Mouse (Mus musculus): Measurements from ENCODE around the gene Slc17a4.

Slc17a4 gene

DNA sequence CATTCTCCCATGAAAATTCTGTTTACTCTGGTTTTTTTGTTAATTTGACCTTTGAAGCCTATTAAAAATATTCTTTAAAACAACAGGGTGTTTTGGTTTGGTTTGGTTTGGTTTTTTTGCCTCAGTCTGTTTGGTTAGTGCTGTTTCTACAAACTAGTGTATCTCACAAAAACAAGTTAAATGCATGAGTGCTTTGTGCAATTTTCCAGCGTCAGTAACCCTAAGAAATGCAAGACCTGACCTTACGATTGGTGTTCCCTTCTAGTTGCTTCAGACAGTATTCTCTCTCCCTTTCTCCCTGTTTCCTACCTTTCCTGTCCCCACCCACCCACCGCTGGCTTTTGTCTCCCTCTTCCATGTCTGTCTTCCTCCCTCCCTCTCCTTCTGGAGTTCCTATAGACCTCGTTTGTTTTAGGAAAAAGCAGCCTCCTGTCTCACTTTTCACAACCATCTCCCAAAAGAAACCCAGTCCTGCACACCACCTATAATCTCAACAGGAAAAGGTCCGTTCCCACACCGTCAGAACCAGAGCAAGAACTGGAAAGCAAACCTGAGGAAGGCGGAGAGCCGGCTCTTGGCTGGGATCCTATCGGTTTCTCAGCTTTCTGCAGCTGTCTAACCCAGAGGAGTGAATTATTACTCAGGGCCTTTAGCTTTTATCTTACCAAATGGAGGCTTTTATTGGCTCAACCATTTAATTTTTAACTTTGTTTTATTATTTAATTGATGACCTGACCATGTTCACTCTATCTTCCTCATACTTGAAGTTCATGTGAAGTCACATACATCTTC is at the start of gene Slc17a4:
Gene Slc17a4, minus strand, starts transcription at position 634 of the 792 bp plus-strand sequence.
- DNase-seq (ENCODE audit: low read depth in 2 of 2, low spot score in 2 of 2) = no peak

DNA sequence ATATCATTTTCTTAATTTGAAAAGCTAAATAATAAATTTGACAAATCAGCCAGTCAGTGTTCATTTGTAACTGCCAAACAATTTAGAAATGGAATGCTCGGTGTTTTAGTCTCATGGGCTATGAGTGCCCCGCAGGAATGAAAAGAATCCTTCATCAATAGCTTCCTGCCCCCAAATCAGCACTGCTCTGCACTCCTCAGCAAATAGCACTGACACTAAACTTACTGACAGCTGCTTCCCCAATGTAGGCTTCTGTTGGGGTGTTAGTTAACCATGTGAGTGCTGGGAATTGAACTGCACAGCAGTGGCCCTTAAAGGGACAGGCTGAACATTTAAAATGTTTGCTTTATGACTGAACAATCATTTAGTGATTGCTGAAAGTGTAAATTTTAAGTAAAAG is 45.0 kb upstream of the Slc17a4 start:
- no peak for DNase-seq (ENCODE audit: low read depth in 2 of 2, low spot score in 2 of 2)

DNA sequence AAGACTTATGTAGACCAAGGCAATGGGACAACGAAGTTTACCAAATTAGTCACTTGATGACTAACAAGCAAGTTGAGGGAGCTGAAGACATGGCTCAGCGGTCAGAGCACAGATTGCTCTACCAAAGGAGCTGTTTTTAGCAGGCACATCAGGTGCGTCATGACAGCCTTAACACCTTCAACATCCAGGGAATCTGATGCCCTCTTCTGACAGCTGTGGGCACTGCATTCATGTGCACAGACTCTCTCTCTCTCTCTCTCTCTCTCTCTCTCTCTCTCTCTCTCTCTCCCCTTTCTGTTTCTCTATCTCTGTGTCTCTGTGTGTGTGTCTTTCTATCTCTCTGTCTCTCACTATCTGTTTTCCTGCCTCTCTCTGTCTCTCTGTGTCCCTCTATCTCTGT is 36.1 kb upstream of the Slc17a4 start:
- no peak for DNase-seq (ENCODE audit: low read depth in 2 of 2, low spot score in 2 of 2)

DNA sequence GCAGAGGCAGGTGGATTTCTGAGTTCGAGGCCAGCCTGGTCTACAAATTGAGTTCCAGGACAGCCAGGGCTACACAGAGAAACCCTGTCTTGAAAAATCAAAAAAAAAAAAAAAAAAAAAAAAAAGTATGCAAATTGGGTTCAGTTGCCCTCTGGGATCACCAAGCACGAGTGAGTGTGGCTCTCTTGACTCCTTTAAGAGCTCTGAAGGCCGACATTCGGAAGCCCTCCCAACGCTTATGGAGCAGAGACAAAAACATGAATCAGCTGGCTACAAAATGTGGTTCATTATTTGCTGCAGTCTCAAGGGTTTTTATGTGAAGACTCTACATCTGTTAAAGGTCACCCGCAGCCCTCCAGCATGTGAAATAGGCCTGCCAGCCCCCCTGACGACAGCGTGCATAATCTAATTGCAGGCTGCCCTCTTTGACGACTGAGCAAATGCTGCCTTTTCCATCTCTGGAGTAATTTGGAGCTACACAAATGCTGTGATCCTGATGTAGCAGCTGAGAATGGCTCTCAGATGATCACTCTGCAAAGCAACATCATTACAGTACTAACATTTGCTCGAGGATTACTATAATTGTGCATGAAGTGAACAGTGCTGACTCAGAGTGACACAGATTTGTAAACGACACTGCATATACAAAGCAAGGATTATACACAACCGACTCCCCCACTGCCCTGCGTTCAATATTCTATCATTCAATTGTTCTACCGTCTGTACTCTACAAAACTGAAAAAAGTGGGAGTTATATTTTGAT is 34.9 kb upstream of the Slc17a4 start:
- DNase-seq (ENCODE audit: low read depth in 2 of 2, low spot score in 2 of 2) = no peak

DNA sequence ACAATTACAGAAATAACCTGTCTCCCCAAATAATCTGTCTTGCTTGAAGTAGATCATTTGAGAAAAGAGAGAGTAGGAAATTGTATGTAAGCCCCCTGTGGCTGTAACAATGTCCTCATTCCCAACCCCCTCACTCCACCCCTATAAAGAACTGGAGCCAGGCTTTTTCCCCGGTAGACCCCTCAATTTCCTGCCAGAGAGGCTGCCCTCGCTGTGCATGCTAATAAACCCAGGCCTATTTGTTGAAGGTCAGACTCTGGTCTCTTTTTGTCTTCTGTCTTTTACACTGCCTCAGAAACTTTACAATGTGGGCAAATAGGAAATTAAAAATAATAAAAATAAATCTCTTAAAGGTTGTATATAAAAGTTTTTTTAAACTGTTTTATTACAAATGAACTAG is 31.4 kb upstream of the Slc17a4 start:
- no peak for DNase-seq (ENCODE audit: low read depth in 2 of 2, low spot score in 2 of 2)

DNA sequence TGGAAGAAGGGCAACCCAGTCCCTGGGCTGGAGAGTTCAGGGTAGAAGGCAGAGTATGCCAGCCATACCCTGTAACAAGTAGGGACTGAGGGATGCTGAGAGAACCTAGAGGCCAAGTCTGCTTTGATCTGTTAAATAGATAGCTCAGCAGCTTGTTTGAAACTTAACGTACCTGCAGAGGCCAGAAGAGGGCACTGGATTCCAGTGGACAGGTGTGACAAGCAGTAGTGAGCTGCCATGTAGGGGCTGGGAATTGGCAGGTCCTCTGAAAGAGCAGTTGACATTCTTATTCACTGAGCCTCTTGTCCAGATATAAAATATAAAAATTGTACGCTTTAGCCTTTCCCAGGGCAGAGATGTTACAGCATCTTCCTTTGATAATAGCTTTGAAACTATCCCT is 28.1 kb upstream of the Slc17a4 start:
- no peak for DNase-seq (ENCODE audit: low read depth in 2 of 2, low spot score in 2 of 2)

DNA sequence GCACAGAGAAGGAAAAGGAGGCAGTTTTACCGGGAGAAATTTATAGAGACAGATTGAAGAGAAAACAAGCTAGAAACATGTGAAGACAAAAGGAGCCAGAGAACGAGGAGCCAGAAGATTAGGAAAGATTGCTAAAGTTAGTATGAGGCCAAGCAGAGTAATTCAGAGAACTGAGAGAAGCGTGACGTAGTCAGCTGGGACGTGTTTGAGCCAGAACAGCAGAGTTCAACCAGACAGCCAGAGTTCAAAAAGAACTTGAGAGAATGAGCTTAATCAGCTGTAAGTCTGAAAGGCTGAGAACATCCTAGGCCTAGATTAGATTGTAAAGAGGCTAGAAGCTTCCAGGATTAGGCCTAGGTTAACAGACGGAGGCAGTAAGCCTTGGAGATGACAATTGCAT is 25.5 kb upstream of the Slc17a4 start:
- no peak for DNase-seq (ENCODE audit: low read depth in 2 of 2, low spot score in 2 of 2)

DNA sequence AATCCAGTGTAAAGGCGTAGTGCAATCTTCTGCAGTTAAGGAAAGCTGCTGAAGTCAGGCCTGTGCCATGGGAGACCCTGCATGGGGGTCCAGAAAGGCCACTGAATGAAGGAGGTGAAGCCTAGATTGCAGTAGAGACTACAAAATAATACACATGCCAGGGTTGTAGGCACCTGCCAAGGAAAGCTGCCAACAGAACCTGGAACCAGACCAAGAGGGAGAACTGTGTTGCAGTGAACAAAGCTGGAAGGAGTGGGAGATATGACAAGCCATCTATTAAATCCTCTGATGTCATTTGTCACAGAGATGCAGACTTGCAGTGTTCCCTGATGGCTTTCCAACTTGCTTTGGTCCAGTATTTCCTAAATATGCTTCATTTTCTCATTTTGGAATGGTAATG is 23.9 kb upstream of the Slc17a4 start:
- no peak for DNase-seq (ENCODE audit: low read depth in 2 of 2, low spot score in 2 of 2)

DNA sequence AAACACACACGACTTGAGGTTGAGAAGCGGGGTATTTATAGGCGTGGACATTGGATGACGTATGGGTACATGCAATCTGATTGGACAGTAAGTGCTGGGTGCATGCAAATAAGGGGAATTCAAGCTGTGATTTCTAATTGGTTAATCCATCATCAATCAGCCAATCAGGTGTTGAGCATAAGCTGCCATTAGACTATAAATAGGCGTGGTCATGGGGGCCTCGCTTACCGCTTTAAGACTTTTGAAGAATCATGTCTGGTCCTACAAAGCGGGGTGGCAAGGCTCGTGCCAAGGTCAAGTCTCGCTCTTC is 19.4 kb upstream of the Slc17a4 start, which contains the start of gene Hist1h2aa:
Gene Hist1h2aa, plus strand, starts transcription at position 252 of the 310 bp plus-strand sequence.
- no peak for DNase-seq (ENCODE audit: low read depth in 2 of 2, low spot score in 2 of 2)

DNA sequence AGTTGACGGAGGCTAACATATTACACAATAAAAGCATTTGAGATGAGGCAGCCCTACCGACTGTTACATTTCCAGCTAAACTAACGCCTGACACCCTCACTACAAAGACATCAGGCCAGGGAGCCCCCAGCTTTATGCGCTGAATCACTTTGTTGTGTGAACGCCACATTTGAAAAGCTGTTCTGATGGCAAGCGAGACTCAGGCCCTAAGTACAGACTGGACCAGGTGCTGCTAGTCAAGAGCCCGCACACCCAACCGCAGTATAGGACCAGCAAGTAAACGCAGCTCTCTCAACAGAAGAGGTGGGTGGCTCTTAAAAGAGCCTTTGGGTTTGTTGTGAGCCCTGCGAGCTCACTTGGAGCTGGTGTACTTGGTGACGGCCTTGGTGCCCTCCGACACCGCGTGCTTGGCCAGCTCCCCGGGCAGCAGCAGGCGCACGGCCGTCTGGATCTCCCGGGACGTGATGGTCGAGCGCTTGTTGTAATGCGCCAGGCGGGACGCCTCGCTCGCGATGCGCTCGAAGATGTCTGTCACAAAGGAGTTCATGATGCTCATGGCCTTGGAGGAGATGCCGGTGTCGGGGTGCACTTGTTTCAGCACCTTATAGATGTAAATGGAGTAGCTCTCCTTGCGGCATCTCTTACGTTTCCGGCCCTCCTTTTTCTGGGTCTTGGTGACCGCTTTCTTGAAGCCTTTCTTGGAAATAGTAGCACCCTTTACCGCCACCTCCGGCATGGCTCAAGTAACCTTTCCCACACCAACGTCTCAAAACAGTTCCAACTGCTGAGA is 18.8 kb upstream of the Slc17a4 start, which contains the start of gene Hist1h2ba:
Gene Hist1h2ba, minus strand, starts transcription at position 736 of the 790 bp plus-strand sequence.
- no peak for DNase-seq (ENCODE audit: low read depth in 2 of 2, low spot score in 2 of 2)

DNA sequence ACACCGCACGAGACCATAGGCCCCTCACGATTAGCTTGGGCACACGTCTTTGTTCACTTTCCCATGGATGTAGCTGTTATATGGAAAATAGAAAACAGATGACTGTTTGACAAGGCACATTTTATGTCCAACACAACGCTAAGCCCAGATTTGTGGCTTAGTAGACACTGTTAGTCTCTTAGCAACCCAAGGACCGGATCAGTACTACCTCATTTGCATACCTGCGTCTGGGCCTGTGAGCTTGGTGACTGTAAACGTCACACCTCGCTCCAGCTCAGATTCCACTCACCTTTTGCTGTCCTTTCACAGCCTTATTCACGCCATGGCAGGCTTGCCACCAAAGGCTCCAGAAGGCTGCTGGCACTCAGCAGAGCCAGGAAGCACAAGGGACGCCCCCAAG is 16.1 kb upstream of the Slc17a4 start:
- no peak for DNase-seq (ENCODE audit: low read depth in 2 of 2, low spot score in 2 of 2)

DNA sequence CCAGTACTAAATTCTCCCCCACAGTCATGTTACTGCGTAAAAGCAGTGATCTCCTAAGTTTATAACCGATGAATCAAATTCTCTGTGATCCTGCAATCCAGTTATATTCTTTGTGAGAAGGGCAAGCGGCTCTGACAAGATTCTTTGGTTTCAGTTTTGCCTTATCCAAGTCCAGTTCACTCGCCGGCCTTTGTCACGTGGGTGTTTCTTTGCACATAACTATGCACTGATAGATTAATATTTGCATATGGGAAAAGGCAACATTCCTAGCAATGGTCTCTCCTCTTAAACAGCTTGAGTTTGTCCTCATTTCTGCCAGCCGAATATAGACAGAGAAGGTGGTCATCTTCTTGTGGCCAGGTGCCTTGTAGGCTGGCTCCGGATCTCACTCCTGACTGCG is 15.7 kb upstream of the Slc17a4 start:
- no peak for DNase-seq (ENCODE audit: low read depth in 2 of 2, low spot score in 2 of 2)

DNA sequence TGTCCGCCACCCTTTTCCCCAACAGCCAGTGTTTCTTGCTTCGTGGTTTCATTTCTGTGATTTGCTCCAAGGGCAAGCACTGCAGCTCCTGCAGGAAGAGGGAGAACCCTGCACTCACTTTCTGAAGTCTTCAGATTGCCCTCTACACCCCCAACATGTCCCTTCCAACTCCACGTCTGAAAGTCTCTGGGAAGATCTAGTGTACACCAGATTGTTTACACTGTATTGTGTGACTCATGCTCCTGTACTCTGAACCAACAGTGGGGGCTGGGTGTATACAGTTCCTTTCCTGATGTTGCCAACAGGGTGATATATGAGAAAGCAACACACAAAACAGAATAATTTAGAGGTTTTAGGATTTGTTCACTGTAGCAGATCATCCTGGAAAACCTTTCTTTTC is 13.8 kb upstream of the Slc17a4 start:
- no peak for DNase-seq (ENCODE audit: low read depth in 2 of 2, low spot score in 2 of 2)

DNA sequence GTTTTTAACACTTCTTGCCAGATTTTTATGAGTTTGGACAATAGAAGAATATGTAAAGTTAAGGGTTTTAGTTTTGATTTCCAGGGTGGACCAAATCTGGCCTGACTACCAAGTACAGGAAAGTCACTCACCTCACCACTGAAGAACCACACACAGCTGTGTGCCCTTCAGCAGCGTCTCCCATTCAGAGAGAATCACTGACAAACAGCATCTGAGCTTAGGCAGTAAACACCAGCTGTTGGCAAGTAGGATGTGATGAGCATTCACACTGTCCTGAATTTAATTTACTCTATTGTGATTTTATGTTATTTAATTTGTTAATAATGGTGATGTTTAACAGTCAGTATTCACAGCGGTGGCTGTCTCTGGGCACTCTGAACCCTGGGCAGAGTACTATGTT is 11.0 kb upstream of the Slc17a4 start:
- DNase-seq (ENCODE audit: low read depth in 2 of 2, low spot score in 2 of 2) = no peak

DNA sequence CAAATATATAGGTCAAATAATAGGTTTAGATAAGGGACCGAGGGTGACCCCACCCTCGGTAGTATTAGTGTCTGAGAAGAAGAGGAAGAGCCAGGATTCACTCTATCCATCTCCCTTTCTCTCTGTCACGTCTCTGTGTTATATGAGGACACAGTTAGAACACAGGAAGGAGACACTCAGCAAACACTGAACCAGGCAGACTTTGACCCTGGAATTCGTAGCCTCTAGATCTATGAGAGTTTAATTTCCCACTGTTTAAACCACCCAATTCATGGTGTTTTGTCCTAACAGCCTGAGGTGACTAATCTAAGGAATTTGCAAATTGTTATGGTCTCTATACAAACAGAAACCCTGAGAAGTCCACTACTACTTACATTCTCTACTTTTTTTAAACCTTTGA is 2.9 kb upstream of the Slc17a4 start:
- DNase-seq (ENCODE audit: low read depth in 2 of 2, low spot score in 2 of 2) = no peak

DNA sequence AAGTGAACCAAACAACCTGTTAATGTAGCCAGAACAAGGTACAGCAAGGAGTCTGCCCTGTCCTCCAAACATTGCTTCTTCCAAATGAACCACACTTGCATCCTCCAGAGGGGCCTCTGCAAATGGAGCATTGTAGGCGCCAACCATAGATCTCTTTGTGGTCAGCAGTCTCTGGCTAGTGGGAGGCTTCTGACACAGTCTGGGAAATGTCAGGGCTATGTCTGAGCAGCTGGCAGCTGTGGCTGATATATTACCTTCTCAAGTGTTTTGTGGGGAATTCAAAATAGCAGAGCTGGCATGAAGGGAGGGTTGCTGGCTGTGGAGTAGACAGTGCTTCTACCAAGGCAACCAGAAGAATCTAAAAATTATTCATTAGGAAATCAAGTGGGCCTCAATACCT is 1.3 kb upstream of the Slc17a4 start:
- DNase-seq (ENCODE audit: low read depth in 2 of 2, low spot score in 2 of 2) = no peak

DNA sequence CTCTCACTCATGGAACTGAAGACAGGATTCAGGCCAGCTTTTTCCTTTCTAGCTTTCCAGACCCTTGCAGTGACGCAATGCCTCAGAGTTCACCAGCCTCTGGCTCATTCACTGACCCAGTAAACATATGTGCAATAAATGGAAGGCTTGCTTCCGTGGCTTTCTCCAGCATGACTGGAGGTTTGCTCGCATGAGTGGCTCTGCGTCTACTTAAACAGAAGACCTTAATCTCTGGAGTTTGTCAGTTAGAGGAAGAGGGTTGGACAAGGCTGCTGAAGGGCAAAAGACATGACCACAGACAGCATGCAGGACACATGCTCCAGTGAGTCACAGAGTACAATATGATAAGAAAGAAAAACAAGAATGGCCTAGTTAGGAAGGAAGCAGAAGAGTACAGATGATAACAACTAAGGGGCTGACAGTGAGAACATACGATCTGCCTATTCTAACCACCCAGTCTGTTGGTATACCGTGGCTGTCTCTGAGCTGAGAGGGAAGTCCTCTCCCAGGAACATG is 960 bp downstream of the Slc17a4 start:
- no peak for DNase-seq (ENCODE audit: low read depth in 2 of 2, low spot score in 2 of 2)

DNA sequence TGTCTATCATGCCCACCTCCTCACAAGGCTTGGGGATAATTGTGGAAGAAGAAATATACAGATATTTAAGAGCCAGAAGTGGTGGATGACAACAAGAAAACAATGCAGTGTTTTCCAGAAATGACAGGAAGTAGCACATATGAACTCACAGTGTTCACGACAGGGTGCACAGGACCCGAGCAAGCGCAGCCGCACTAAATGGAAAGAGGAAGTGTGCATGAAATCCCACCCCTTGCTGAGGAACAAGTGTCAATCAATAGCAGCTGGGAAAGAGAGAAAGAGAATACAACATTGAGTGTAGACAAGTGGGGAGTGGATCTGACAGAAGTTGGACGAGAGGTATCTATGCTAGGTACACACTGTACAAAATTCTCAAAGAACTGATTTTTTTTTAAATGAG is 3.5 kb downstream of the Slc17a4 start:
- DNase-seq (ENCODE audit: low read depth in 2 of 2, low spot score in 2 of 2) = no peak

DNA sequence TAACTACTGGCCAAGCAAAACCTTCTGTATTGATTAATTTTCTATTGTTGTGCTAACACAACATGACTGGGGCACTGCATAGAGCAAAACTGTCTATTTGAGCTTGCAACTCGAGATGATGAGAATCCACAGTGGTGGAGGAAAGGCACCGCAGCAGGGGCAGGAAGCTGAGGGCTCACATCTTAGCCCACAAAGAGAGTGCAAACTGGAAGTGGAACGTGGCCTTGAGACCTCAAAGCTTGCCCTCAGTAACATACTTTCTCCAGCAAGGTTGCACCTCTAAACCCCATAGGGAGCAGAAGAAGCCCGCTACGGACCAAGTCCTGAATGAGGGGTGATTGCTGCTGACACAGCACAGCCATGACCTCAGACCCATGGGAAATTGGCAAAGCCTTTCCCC is 4.7 kb downstream of the Slc17a4 start:
- no peak for DNase-seq (ENCODE audit: low read depth in 2 of 2, low spot score in 2 of 2)

DNA sequence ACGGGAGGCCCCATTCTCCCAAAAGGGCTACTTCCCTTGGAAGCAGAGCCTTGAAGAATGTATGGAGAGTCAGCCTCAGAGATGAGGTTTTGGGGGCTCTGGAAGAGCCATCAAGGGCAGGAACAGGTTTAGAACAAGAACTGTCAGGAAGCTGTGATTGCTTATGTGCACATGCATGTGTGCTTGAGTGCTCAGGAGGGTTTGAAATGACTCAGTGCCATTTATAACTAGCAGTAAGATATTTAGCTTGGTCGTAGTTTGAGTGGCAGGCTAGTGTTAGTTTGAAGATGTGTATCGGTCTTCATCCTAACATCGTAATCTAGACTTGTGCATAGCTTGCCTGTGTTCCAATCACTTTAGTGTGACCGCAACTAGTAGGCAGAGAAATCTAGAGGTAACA is 7.9 kb downstream of the Slc17a4 start:
- DNase-seq (ENCODE audit: low read depth in 2 of 2, low spot score in 2 of 2) = no peak

DNA sequence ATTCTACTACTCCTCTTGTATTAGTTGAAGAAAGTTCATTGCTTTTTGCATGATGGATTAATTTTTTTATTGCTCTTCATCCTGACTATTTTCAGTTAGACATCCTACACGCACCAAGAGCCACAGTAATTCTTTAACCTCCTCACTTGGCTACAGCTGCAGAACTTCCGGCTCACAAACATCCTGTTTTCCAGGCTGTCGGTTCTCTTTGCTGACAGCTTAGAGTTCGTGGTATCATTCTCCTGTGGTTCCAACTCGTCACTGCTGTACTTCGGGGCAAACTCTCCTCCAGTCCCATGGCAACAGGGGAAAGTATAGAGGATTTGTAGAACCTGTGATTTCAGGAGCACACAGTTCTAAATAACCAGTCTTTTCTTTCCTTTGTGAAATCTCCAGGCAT is 16.6 kb downstream of the Slc17a4 start:
- peak in 1 of 2 experiments; percentile 1 for DNase-seq (ENCODE audit: low read depth in 2 of 2, low spot score in 2 of 2)

DNA sequence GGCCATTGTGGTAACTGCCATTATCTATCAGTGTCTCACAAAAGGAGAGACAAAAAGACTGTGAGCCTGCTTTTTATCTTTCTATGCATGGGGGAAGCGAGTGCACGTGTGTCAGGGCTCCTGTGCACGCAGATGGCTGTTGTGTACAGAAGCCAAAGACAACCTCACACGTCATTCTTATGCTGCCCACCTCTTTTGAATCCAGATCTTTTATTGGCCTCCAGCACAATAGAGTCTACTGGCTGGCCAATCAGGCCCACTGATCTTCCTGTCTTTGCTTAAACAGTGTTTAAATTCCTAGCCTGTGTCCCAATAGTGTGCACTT is 21.6 kb downstream of the Slc17a4 start:
- no peak for DNase-seq (ENCODE audit: low read depth in 2 of 2, low spot score in 2 of 2)

All from CD8-positive naive resting alpha-beta T cell, adult 2 months (primary cell).